Mouse (Mus musculus): ENCODE data around the gene Tubb2a. TPM values are rescaled to one million over a fixed set of nuclear protein-coding genes. Genes with fewer than 3 reads are reported as not detected.
A peak's percentile ranks its signal among the peaks of the same experiment; 100 is the strongest.

The Tubb2a gene
- polyA plus RNA-seq, 3 experiments from 2014 or later: 3.1 to 8.7 (median 8.0) TPM

GRCm38 (mm10) chr13:34047526-34047925 lies 30.3 kb downstream of the Tubb2a start:
- no peak for ATAC-seq

- ATAC-seq: peak; percentile 100
Measured at GRCm38 (mm10) chr13:34046421-34047012, 31.3 kb downstream of the Tubb2a start.

- ATAC-seq: no peak
Measured at GRCm38 (mm10) chr13:34045511-34046249, 32.1 kb downstream of the Tubb2a start.

GRCm38 (mm10) chr13:34043716-34044393 lies 34.0 kb downstream of the Tubb2a start:
- ATAC-seq: no peak

- ATAC-seq: no peak
Measured at GRCm38 (mm10) chr13:34040091-34040490, 37.7 kb downstream of the Tubb2a start.

- no peak for ATAC-seq
Measured at GRCm38 (mm10) chr13:34038901-34039341, 38.9 kb downstream of the Tubb2a start.

- peak; percentile 7 for ATAC-seq
Measured at GRCm38 (mm10) chr13:34038056-34038432, 39.8 kb downstream of the Tubb2a start.

- peak; percentile 99 for ATAC-seq
Measured at GRCm38 (mm10) chr13:34037172-34038055, 40.4 kb downstream of the Tubb2a start, which contains the start of gene Bphl. TSS of gene Bphl (plus strand) at chr13:34037597.

GRCm38 (mm10) chr13:34036726-34037125 lies 41.1 kb downstream of the Tubb2a start:
- no peak for ATAC-seq

- no peak for ATAC-seq
Measured at GRCm38 (mm10) chr13:34035424-34035823, 42.4 kb downstream of the Tubb2a start.

GRCm38 (mm10) chr13:34032041-34032440 lies 45.8 kb downstream of the Tubb2a start:
- no peak for ATAC-seq

Other genes with a start within 250 kb of the Tubb2a start
- gene Serpinb6e, start 234.6 kb downstream of the Tubb2a start, polyA plus RNA-seq (2017; shearing (Covaris generic)): not detected
- gene Serpinb6c, start 172.3 kb downstream of the Tubb2a start, polyA plus RNA-seq (2017; shearing (Covaris generic)): not detected
- 10 to 100 TPM; 10.3 to 21.3 (median 10.4) TPM for gene Nqo2, start 113.3 kb downstream of the Tubb2a start, polyA plus RNA-seq (2017; shearing (Covaris generic))
- gene Ripk1, start 75.6 kb downstream of the Tubb2a start, polyA plus RNA-seq (2017; shearing (Covaris generic)): 10 to 100 TPM; 10.6 to 17.5 (median 16.5) TPM
- gene Serpinb6a, start 75.2 kb downstream of the Tubb2a start, polyA plus RNA-seq (2017; shearing (Covaris generic)): 10 to 100 TPM; 39.5 to 66.1 (median 50.4) TPM
- gene Bphl, start 40.4 kb downstream of the Tubb2a start, polyA plus RNA-seq (2017; shearing (Covaris generic)): 10 to 100 TPM; 11.8 to 33.6 (median 31.4) TPM
- gene Tubb2b, start 52.5 kb upstream of the Tubb2a start, polyA plus RNA-seq (2017; shearing (Covaris generic)): 1 to 10 TPM in 2 of 3 experiments, not detected in 1; 1.7 to 2.0 TPM
- gene Psmg4, start 85.0 kb upstream of the Tubb2a start, polyA plus RNA-seq (2017; shearing (Covaris generic)): 10 to 100 TPM; 42.5 to 48.6 (median 45.6) TPM

Measured in inflammation-experienced regulatory T-cells, adult 6 months (primary cell).